Mouse (Mus musculus): ENCODE measurements around the gene Lmx1a. TPM values are rescaled to one million over a fixed set of nuclear protein-coding genes. Genes with fewer than 3 reads are reported as not detected.
A peak's percentile ranks its signal among the peaks of the same experiment; 100 is the strongest.

Lmx1a gene
- polyA plus RNA-seq, 1 experiment, result not detected

GRCm38 (mm10) chr1:167802510-167803271, 113.7 kb downstream of the Lmx1a start:
- peak overlapping the region; percentile 28 for H3K4me3 ChIP-seq (ENCODE audit: insufficient read depth, low read length)
- no peak overlapping the region for H3K27ac ChIP-seq (ENCODE audit: insufficient read depth, low read length)
- H3K4me1 ChIP-seq (ENCODE audit: control insufficient read depth, insufficient read depth, low read length), result no peaks in the 10 kb centered on the region
- no peak for TF ChIP-seq POLR2A (IDR thresholded peaks at IDR 0.05; ENCODE audit: low read depth, low read length)
- no peak for TF ChIP-seq CTCF (IDR thresholded peaks at IDR 0.05; ENCODE audit: borderline replicate concordance, insufficient read depth, low read length)

GRCm38 (mm10) chr1:167803351-167803981, 114.4 kb downstream of the Lmx1a start:
- Histone ChIP-seq H3K4me3 (ENCODE audit: insufficient read depth, low read length) (peak overlapping the region; percentile 28; the same call in 1 of the 2 replicates), H3K27ac (ENCODE audit: insufficient read depth, low read length) (no peak overlapping the region), H3K4me1 (ENCODE audit: control insufficient read depth, insufficient read depth, low read length) (no peaks in the 10 kb centered on the region)
- no peak for TF ChIP-seq POLR2A (IDR thresholded peaks at IDR 0.05; ENCODE audit: low read depth, low read length)
- no peak for TF ChIP-seq CTCF (IDR thresholded peaks at IDR 0.05; ENCODE audit: borderline replicate concordance, insufficient read depth, low read length)

- Histone ChIP-seq H3K4me1 (ENCODE audit: control insufficient read depth, insufficient read depth, low read length) (no peaks in the 10 kb centered on the region), H3K27ac (ENCODE audit: insufficient read depth, low read length) (no peak overlapping the region), H3K4me3 (ENCODE audit: insufficient read depth, low read length) (no peak overlapping the region)
- no peak for TF ChIP-seq CTCF (IDR thresholded peaks at IDR 0.05; ENCODE audit: borderline replicate concordance, insufficient read depth, low read length)
- no peak for TF ChIP-seq POLR2A (IDR thresholded peaks at IDR 0.05; ENCODE audit: low read depth, low read length)
Observed at GRCm38 (mm10) chr1:167804836-167805235, 115.8 kb downstream of the Lmx1a start.

GRCm38 (mm10) chr1:167811141-167811540, 122.1 kb downstream of the Lmx1a start:
- Histone ChIP-seq H3K27ac (ENCODE audit: insufficient read depth, low read length) (no peak overlapping the region), H3K4me3 (ENCODE audit: insufficient read depth, low read length) (no peak overlapping the region), H3K4me1 (ENCODE audit: control insufficient read depth, insufficient read depth, low read length) (no peaks in the 10 kb centered on the region)
- TF ChIP-seq POLR2A (IDR thresholded peaks at IDR 0.05; ENCODE audit: low read depth, low read length) (no peak), CTCF (IDR thresholded peaks at IDR 0.05; ENCODE audit: borderline replicate concordance, insufficient read depth, low read length) (no peak)

- Histone ChIP-seq H3K4me1 (ENCODE audit: control insufficient read depth, insufficient read depth, low read length) (no peaks in the 10 kb centered on the region), H3K4me3 (ENCODE audit: insufficient read depth, low read length) (no peak overlapping the region), H3K27ac (ENCODE audit: insufficient read depth, low read length) (no peak overlapping the region)
- TF ChIP-seq CTCF (IDR thresholded peaks at IDR 0.05; ENCODE audit: borderline replicate concordance, insufficient read depth, low read length), result no peak
- no peak for TF ChIP-seq POLR2A (IDR thresholded peaks at IDR 0.05; ENCODE audit: low read depth, low read length)
Observed at GRCm38 (mm10) chr1:167815166-167815565, 126.1 kb downstream of the Lmx1a start.

- Histone ChIP-seq H3K27ac (ENCODE audit: insufficient read depth, low read length) (no peak overlapping the region), H3K4me3 (ENCODE audit: insufficient read depth, low read length) (no peak overlapping the region), H3K4me1 (ENCODE audit: control insufficient read depth, insufficient read depth, low read length) (no peaks in the 10 kb centered on the region)
- TF ChIP-seq CTCF (IDR thresholded peaks at IDR 0.05; ENCODE audit: borderline replicate concordance, insufficient read depth, low read length) (no peak), POLR2A (IDR thresholded peaks at IDR 0.05; ENCODE audit: low read depth, low read length) (no peak)
Observed at GRCm38 (mm10) chr1:167817028-167817427, 128.0 kb downstream of the Lmx1a start.

- TF ChIP-seq CTCF (IDR thresholded peaks at IDR 0.05; ENCODE audit: borderline replicate concordance, insufficient read depth, low read length), result no peak
- no peak for TF ChIP-seq POLR2A (IDR thresholded peaks at IDR 0.05; ENCODE audit: low read depth, low read length)
Observed at GRCm38 (mm10) chr1:167817616-167818015, 128.6 kb downstream of the Lmx1a start.

GRCm38 (mm10) chr1:167820031-167820430, 131.0 kb downstream of the Lmx1a start:
- Histone ChIP-seq H3K4me1 (ENCODE audit: control insufficient read depth, insufficient read depth, low read length) (no peaks in the 10 kb centered on the region), H3K4me3 (ENCODE audit: insufficient read depth, low read length) (no peak overlapping the region), H3K27ac (ENCODE audit: insufficient read depth, low read length) (no peak overlapping the region)
- no peak for TF ChIP-seq CTCF (IDR thresholded peaks at IDR 0.05; ENCODE audit: borderline replicate concordance, insufficient read depth, low read length)
- no peak for TF ChIP-seq POLR2A (IDR thresholded peaks at IDR 0.05; ENCODE audit: low read depth, low read length)

More at GRCm38 (mm10) chr1:167817616-167818015, 128.6 kb downstream of the Lmx1a start:
- Histone ChIP-seq H3K4me3 (ENCODE audit: insufficient read depth, low read length) (no peak overlapping the region), H3K4me1 (ENCODE audit: control insufficient read depth, insufficient read depth, low read length) (no peaks in the 10 kb centered on the region), H3K27ac (ENCODE audit: insufficient read depth, low read length) (no peak overlapping the region)

GRCm38 (mm10) chr1:167821125-167821524, 132.1 kb downstream of the Lmx1a start:
- Histone ChIP-seq H3K27ac (ENCODE audit: insufficient read depth, low read length) (no peak overlapping the region), H3K4me1 (ENCODE audit: control insufficient read depth, insufficient read depth, low read length) (no peaks in the 10 kb centered on the region), H3K4me3 (ENCODE audit: insufficient read depth, low read length) (no peak overlapping the region)
- TF ChIP-seq CTCF (IDR thresholded peaks at IDR 0.05; ENCODE audit: borderline replicate concordance, insufficient read depth, low read length), result no peak
- no peak for TF ChIP-seq POLR2A (IDR thresholded peaks at IDR 0.05; ENCODE audit: low read depth, low read length)

GRCm38 (mm10) chr1:167830291-167830690, 141.3 kb downstream of the Lmx1a start:
- no peak for TF ChIP-seq CTCF (IDR thresholded peaks at IDR 0.05; ENCODE audit: borderline replicate concordance, insufficient read depth, low read length)
- no peak for TF ChIP-seq POLR2A (IDR thresholded peaks at IDR 0.05; ENCODE audit: low read depth, low read length)
- no peak overlapping the region for H3K4me3 ChIP-seq (ENCODE audit: insufficient read depth, low read length)
- no peak overlapping the region for H3K27ac ChIP-seq (ENCODE audit: insufficient read depth, low read length)
- H3K4me1 ChIP-seq (ENCODE audit: control insufficient read depth, insufficient read depth, low read length), result no peaks in the 10 kb centered on the region
